Mouse (Mus musculus): Measurements from ENCODE around the gene Dusp21.

GRCm38 (mm10) chrX:18165121-18165520 lies 19.5 kb downstream of the Dusp21 start:
- no peak for TF ChIP-seq CTCF (IDR thresholded peaks at IDR 0.05; ENCODE audit: extremely low read depth, insufficient read length, insufficient replicate concordance, low read depth, low read length)
- no peak for TF ChIP-seq POLR2A (IDR thresholded peaks at IDR 0.05; ENCODE audit: low read depth, low read length)

Measured in small intestine, adult 2 months (tissue).